Mouse (Mus musculus) liver, postnatal 0 days (tissue): ENCODE measurements around the gene Ppp1r1c. TPM values are rescaled to one million over a fixed set of nuclear protein-coding genes. Genes with fewer than 3 reads are reported as not detected.

ENCODE experiments used
- ATAC-seq: fragments of 200-750 bp; cut with Nextera tagmentation; 2 replicates; pipeline ENCODE4 v1.8.0; 2017; ENCODE audit warnings: mild to moderate bottlenecking, moderate library complexity
- DNase-seq: peaks from one replicate; pipeline ENCODE4 v3.0.0-alpha.2; 2016
- H3K27ac ChIP-seq: fragments of 300-500 bp; sonication (generic); 2 replicates; pipeline ENCODE4 v1.5.1; 2014; ENCODE audit warnings: antibody characterized with exemption, moderate library complexity, mild to moderate bottlenecking, low read depth
- H3K27me3 ChIP-seq: fragments of 300-500 bp; sonication (generic); 2 replicates; pipeline ENCODE4 v1.6.1; 2014; ENCODE audit warnings: low read length, control low read depth, mixed read lengths; ENCODE audit not compliant: insufficient read depth
- H3K36me3 ChIP-seq: fragments of 300-500 bp; sonication (generic); replicated peaks from 2 replicates; pipeline ENCODE4 v1.6.1; 2014; ENCODE audit warnings: mild to moderate bottlenecking, control low read depth, low read length, moderate library complexity, mixed read lengths; ENCODE audit not compliant: insufficient read depth
- H3K4me1 ChIP-seq: fragments of 300-500 bp; sonication (generic); 2 replicates; pipeline ENCODE4 v1.6.1; 2014; ENCODE audit warnings: antibody characterized with exemption, mild to moderate bottlenecking, control low read depth; ENCODE audit not compliant: insufficient read depth
- H3K4me2 ChIP-seq: fragments of 300-500 bp; sonication (generic); 2 replicates; pipeline ENCODE4 v1.6.1; 2014; ENCODE audit warnings: low read depth, mild to moderate bottlenecking, low read length, moderate library complexity, mixed read lengths
- H3K4me3 ChIP-seq: fragments of 300-500 bp; sonication (generic); 2 replicates; pipeline ENCODE4 v1.5.1; 2014; ENCODE audit warnings: low read depth, low read length
- H3K9ac ChIP-seq: fragments of 300-500 bp; sonication (generic); replicated peaks from 2 replicates; pipeline ENCODE4 v1.6.1; 2014; ENCODE audit warnings: mild to moderate bottlenecking, moderate library complexity
- H3K9me3 ChIP-seq: fragments of 300-500 bp; sonication (generic); 2 replicates; pipeline ENCODE4 v1.6.1; 2016; ENCODE audit warnings: mild to moderate bottlenecking, control low read depth, low read length, mixed read lengths
- CTCF ChIP-seq: sonication (generic); IDR thresholded peaks from 2 replicates; pipeline ENCODE4 v1.5.1; 2016; ENCODE audit warnings: antibody characterized with exemption, low read depth
- EP300 ChIP-seq: IDR thresholded peaks from 2 replicates; pipeline ENCODE4 v1.6.1; 2016; ENCODE audit warnings: antibody characterized with exemption, low read depth, mild to moderate bottlenecking
- WGBS: fragments of 180-500 bp; shearing (Covaris S2); extraction: QIAGEN DNeasy Blood & Tissue Kit; methylation state at CpG from one replicate; pipeline ENCODE4 v1.1.7; 2014; ENCODE audit not compliant: insufficient replicate concordance; 5-methylcytosine and 5-hydroxymethylcytosine counted together
- polyA plus RNA-seq: library from polyadenylated mRNA; unstranded; fragments of >200 nt; fragmentation: Nextera tagmentation; extraction: Ambion mirVana; gene quantifications from 2 replicates; pipeline ENCODE4 v1.2.1, GENCODE M21; 2015

Ppp1r1c gene
- polyA plus RNA-seq, 1 experiment from 2014 or later: not detected

- peak; percentile 63 for ATAC-seq
These were observed 10.9 kb upstream of the Ppp1r1c start for GRCm38 (mm10) chr2:79696478-79697230.

GRCm38 (mm10) chr2:79698166-79698565 is 9.4 kb upstream of the Ppp1r1c start:
- H3K4me1 ChIP-seq: no peaks in the 10 kb centered on the region
- H3K4me2 ChIP-seq: no peak overlapping the region
- no peak for DNase-seq
- no peak overlapping the region for H3K9ac ChIP-seq
- H3K36me3 ChIP-seq: no peaks in the 10 kb centered on the region
- 46% methylated on average over 2 of the region's 2 CpGs for WGBS
- TF ChIP-seq EP300: peak; percentile 44; the same call in 1 of the 2 replicates
- TF ChIP-seq CTCF: no peak
- no peak for ATAC-seq
- no peaks in the 10 kb centered on the region for H3K27me3 ChIP-seq
- no peak overlapping the region for H3K27ac ChIP-seq
- no peak overlapping the region for H3K4me3 ChIP-seq
- no peaks in the 10 kb centered on the region for H3K9me3 ChIP-seq

More at GRCm38 (mm10) chr2:79696478-79697230, 10.9 kb upstream of the Ppp1r1c start:
- Histone ChIP-seq H3K36me3 (no peaks in the 10 kb centered on the region), H3K9me3 (no peaks in the 10 kb centered on the region), H3K9ac (no peak overlapping the region), H3K27me3 (no peaks in the 10 kb centered on the region), H3K4me2 (no peak overlapping the region), H3K4me1 (no peaks in the 10 kb centered on the region), H3K27ac (peak overlapping the region; percentile 48; the same call in 1 of the 2 replicates), H3K4me3 (no peak overlapping the region)
- TF ChIP-seq CTCF: no peak
- no peak for DNase-seq
- 59% methylated on average over 10 of the region's 10 CpGs for WGBS

GRCm38 (mm10) chr2:79704773-79705172 is 2.8 kb upstream of the Ppp1r1c start:
- DNase-seq (no peak), ATAC-seq (no peak)
- Histone ChIP-seq H3K4me2 (no peak overlapping the region), H3K9me3 (no peaks in the 10 kb centered on the region), H3K9ac (no peak overlapping the region), H3K36me3 (no peaks in the 10 kb centered on the region), H3K4me3 (no peak overlapping the region), H3K4me1 (no peaks in the 10 kb centered on the region), H3K27ac (no peak overlapping the region), H3K27me3 (no peaks in the 10 kb centered on the region)
- TF ChIP-seq CTCF (no peak), EP300 (no peak)
- 69% methylated on average over 2 of the region's 2 CpGs for WGBS

GRCm38 (mm10) chr2:79713662-79714091 is 6.1 kb downstream of the Ppp1r1c start:
- Histone ChIP-seq H3K4me3 (no peak overlapping the region), H3K9me3 (no peaks in the 10 kb centered on the region), H3K27ac (no peak overlapping the region), H3K4me1 (0 out of 2 replicates have a peak, but pooled peaks cover 3% of the 10 kb centered on the region), H3K27me3 (no peaks in the 10 kb centered on the region), H3K36me3 (no peaks in the 10 kb centered on the region), H3K9ac (no peak overlapping the region), H3K4me2 (no peak overlapping the region)
- whole genome bisulfite sequencing: 22% methylated on average over 3 of the region's 3 CpGs
- DNase-seq (no peak), ATAC-seq (no peak)
- no peak for TF ChIP-seq CTCF
- no peak for TF ChIP-seq EP300

- Histone ChIP-seq H3K27me3 (no peaks in the 10 kb centered on the region), H3K27ac (no peak overlapping the region), H3K4me1 (0 out of 2 replicates have a peak, but pooled peaks cover 3% of the 10 kb centered on the region), H3K4me2 (no peak overlapping the region), H3K36me3 (no peaks in the 10 kb centered on the region), H3K9ac (no peak overlapping the region), H3K4me3 (no peak overlapping the region), H3K9me3 (no peaks in the 10 kb centered on the region)
- WGBS: 86% methylated on average over 6 of the region's 6 CpGs
- ATAC-seq (no peak), DNase-seq (no peak)
- TF ChIP-seq EP300: no peak
- TF ChIP-seq CTCF: no peak
These were observed 7.2 kb downstream of the Ppp1r1c start for GRCm38 (mm10) chr2:79714745-79715144.

GRCm38 (mm10) chr2:79715925-79716324 is 8.3 kb downstream of the Ppp1r1c start:
- ATAC-seq (no peak), DNase-seq (no peak)
- no peak for TF ChIP-seq CTCF
- no peak for TF ChIP-seq EP300
- Histone ChIP-seq H3K4me1 (0 out of 2 replicates have a peak, but pooled peaks cover 3% of the 10 kb centered on the region), H3K4me2 (no peak overlapping the region), H3K27me3 (no peaks in the 10 kb centered on the region), H3K9me3 (no peaks in the 10 kb centered on the region), H3K4me3 (no peak overlapping the region), H3K36me3 (no peaks in the 10 kb centered on the region), H3K27ac (no peak overlapping the region), H3K9ac (no peak overlapping the region)
- 77% methylated on average over 2 of the region's 2 CpGs for WGBS
